Mouse (Mus musculus): ENCODE results near the gene Olfr1161. TPM values are rescaled to one million over a fixed set of nuclear protein-coding genes. Genes with fewer than 3 reads are reported as not detected.
"Not testable (repeated sequence)": the region's sequence is repeated elsewhere in the genome, so short reads cannot be mapped to it uniquely, and the experiment has no call there.

Olfr1161 gene
- not detected in 2 replicates for polyA plus RNA-seq (2015; fragmentation: Nextera tagmentation; extraction: Ambion mirVana)

GRCm38 (mm10) chr2:88022474-88022873 lies at the start of gene Olfr1161:
Olfr1161 (plus strand) TSS chr2:88022774.
- H3K36me3 ChIP-seq; H3K9ac ChIP-seq; ATAC-seq; H3K27ac ChIP-seq; H3K4me2 ChIP-seq (replicated peaks); H3K4me1 ChIP-seq (replicated peaks); H3K4me3 ChIP-seq (replicated peaks); H3K27me3 ChIP-seq (replicated peaks); H3K9me3 ChIP-seq: not testable (repeated sequence)
- 77% methylated on average over 1 of the region's 1 CpGs for WGBS

- H3K4me2 ChIP-seq (replicated peaks): no peak within 1 kb of the TSS
- WGBS: 84% methylated on average over 3 of the region's 3 CpGs
- no peaks in the 10 kb centered on the region for H3K36me3 ChIP-seq
- no peaks in the 10 kb centered on the region for H3K27me3 ChIP-seq (replicated peaks)
- no peaks in the 10 kb centered on the region for H3K9me3 ChIP-seq
- no peak within 1 kb of the TSS for H3K9ac ChIP-seq
- no peak for ATAC-seq
- H3K27ac ChIP-seq: no peak within 1 kb of the TSS
- no peak within 1 kb of the TSS for H3K4me3 ChIP-seq (replicated peaks)
- no peaks in the 10 kb centered on the region for H3K4me1 ChIP-seq (replicated peaks)
Observed at GRCm38 (mm10) chr2:87974563-87974962, 48.0 kb upstream of the Olfr1161 start, which contains the start of gene Olfr74. Olfr74 (minus strand) TSS chr2:87974663.

GRCm38 (mm10) chr2:87989813-87990212 lies 32.8 kb upstream of the Olfr1161 start, which contains the start of gene Olfr1158:
Olfr1158 (plus strand) TSS chr2:87990113.
- ATAC-seq: no peak
- Histone ChIP-seq H3K9ac (no peak within 1 kb of the TSS), H3K4me1 (replicated peaks) (no peaks in the 10 kb centered on the region), H3K27me3 (replicated peaks) (no peaks in the 10 kb centered on the region), H3K4me2 (replicated peaks) (no peak within 1 kb of the TSS), H3K4me3 (replicated peaks) (no peak within 1 kb of the TSS), H3K36me3 (no peaks in the 10 kb centered on the region), H3K9me3 (no peaks in the 10 kb centered on the region), H3K27ac (no peak within 1 kb of the TSS)

GRCm38 (mm10) chr2:88007515-88008318 lies 14.9 kb upstream of the Olfr1161 start, which contains the start of gene Olfr1160:
Olfr1160 (minus strand) TSS chr2:88008268.
- H3K27ac ChIP-seq: no peak within 1 kb of the TSS
- H3K4me1 ChIP-seq (replicated peaks): no peaks in the 10 kb centered on the region
- peak; percentile 98 for ATAC-seq
- H3K36me3 ChIP-seq: no peaks in the 10 kb centered on the region
- no peaks in the 10 kb centered on the region for H3K9me3 ChIP-seq
- H3K4me3 ChIP-seq (replicated peaks): no peak within 1 kb of the TSS
- H3K27me3 ChIP-seq (replicated peaks): no peaks in the 10 kb centered on the region
- H3K9ac ChIP-seq: no peak within 1 kb of the TSS
- H3K4me2 ChIP-seq (replicated peaks): no peak within 1 kb of the TSS

- Histone ChIP-seq H3K4me2 (replicated peaks) (no peak within 1 kb of the TSS), H3K9me3 (no peaks in the 10 kb centered on the region), H3K9ac (no peak within 1 kb of the TSS), H3K4me1 (replicated peaks) (no peaks in the 10 kb centered on the region), H3K27ac (no peak within 1 kb of the TSS), H3K4me3 (replicated peaks) (no peak within 1 kb of the TSS), H3K27me3 (replicated peaks) (no peaks in the 10 kb centered on the region), H3K36me3 (no peaks in the 10 kb centered on the region)
- ATAC-seq: no peak
Observed at GRCm38 (mm10) chr2:88037599-88037998, 15.0 kb downstream of the Olfr1161 start, which contains the start of gene Olfr73. Olfr73 (minus strand) TSS chr2:88037699.

- Histone ChIP-seq H3K4me2 (replicated peaks) (no peak within 1 kb of the TSS), H3K9me3 (no peaks in the 10 kb centered on the region), H3K36me3 (no peaks in the 10 kb centered on the region), H3K4me3 (replicated peaks) (no peak within 1 kb of the TSS), H3K4me1 (replicated peaks) (no peaks in the 10 kb centered on the region), H3K27ac (no peak within 1 kb of the TSS), H3K27me3 (replicated peaks) (no peaks in the 10 kb centered on the region), H3K9ac (no peak within 1 kb of the TSS)
- WGBS: 79% methylated on average over 1 of the region's 1 CpGs
- no peak for ATAC-seq
Observed at GRCm38 (mm10) chr2:88051029-88051428, 28.5 kb downstream of the Olfr1161 start, which contains the start of gene Olfr1162. Olfr1162 (minus strand) TSS chr2:88051129.

GRCm38 (mm10) chr2:88063587-88063986 lies 41.0 kb downstream of the Olfr1161 start:
- Histone ChIP-seq H3K4me1 (replicated peaks) (no peaks in the 10 kb centered on the region), H3K27me3 (replicated peaks) (no peaks in the 10 kb centered on the region), H3K9ac (no peak overlapping the region), H3K4me3 (replicated peaks) (no peak overlapping the region), H3K4me2 (replicated peaks) (no peak overlapping the region), H3K27ac (no peak overlapping the region), H3K36me3 (no peaks in the 10 kb centered on the region), H3K9me3 (no peaks in the 10 kb centered on the region)
- ATAC-seq: no peak
- WGBS: 90% methylated on average over 2 of the region's 2 CpGs

GRCm38 (mm10) chr2:88071730-88072129 lies 49.2 kb downstream of the Olfr1161 start, which contains the start of gene Olfr1163:
Olfr1163 (minus strand) TSS chr2:88071830.
- no peaks in the 10 kb centered on the region for H3K27me3 ChIP-seq (replicated peaks)
- no peak for ATAC-seq
- H3K9me3 ChIP-seq: no peaks in the 10 kb centered on the region
- no peak within 1 kb of the TSS for H3K9ac ChIP-seq
- H3K36me3 ChIP-seq: no peaks in the 10 kb centered on the region
- no peak within 1 kb of the TSS for H3K4me3 ChIP-seq (replicated peaks)
- no peak within 1 kb of the TSS for H3K4me2 ChIP-seq (replicated peaks)
- H3K4me1 ChIP-seq (replicated peaks): no peaks in the 10 kb centered on the region
- H3K27ac ChIP-seq: no peak within 1 kb of the TSS

Other genes with a start within 250 kb of the Olfr1161 start
- gene Olfr152, start 243.3 kb upstream of the Olfr1161 start, polyA plus RNA-seq (2015; fragmentation: Nextera tagmentation; extraction: Ambion mirVana): not detected in 2 replicates
- not detected in 2 replicates for gene Olfr1143, start 222.2 kb upstream of the Olfr1161 start, polyA plus RNA-seq (2015; fragmentation: Nextera tagmentation; extraction: Ambion mirVana)
- gene Olfr1145, start 213.0 kb upstream of the Olfr1161 start, polyA plus RNA-seq (2015; fragmentation: Nextera tagmentation; extraction: Ambion mirVana): not detected in 2 replicates
- not detected in 2 replicates for gene Olfr1148, start 192.2 kb upstream of the Olfr1161 start, polyA plus RNA-seq (2015; fragmentation: Nextera tagmentation; extraction: Ambion mirVana)
- not detected in 2 replicates for gene Olfr1150-ps1, start 178.8 kb upstream of the Olfr1161 start, polyA plus RNA-seq (2015; fragmentation: Nextera tagmentation; extraction: Ambion mirVana)
- not detected in 2 replicates for gene Olfr1151, start 166.9 kb upstream of the Olfr1161 start, polyA plus RNA-seq (2015; fragmentation: Nextera tagmentation; extraction: Ambion mirVana)
- gene Olfr1152, start 156.3 kb upstream of the Olfr1161 start, polyA plus RNA-seq (2015; fragmentation: Nextera tagmentation; extraction: Ambion mirVana): not detected in 2 replicates
- not detected in 2 replicates for gene Olfr1153, start 127.8 kb upstream of the Olfr1161 start, polyA plus RNA-seq (2015; fragmentation: Nextera tagmentation; extraction: Ambion mirVana)
- gene Olfr1154, start 117.6 kb upstream of the Olfr1161 start, polyA plus RNA-seq (2015; fragmentation: Nextera tagmentation; extraction: Ambion mirVana): not detected in 2 replicates
- not detected in 2 replicates for gene Olfr1155, start 77.6 kb upstream of the Olfr1161 start, polyA plus RNA-seq (2015; fragmentation: Nextera tagmentation; extraction: Ambion mirVana)
- gene Olfr1156, start 69.7 kb upstream of the Olfr1161 start, polyA plus RNA-seq (2015; fragmentation: Nextera tagmentation; extraction: Ambion mirVana): not detected in 2 replicates
- not detected in 2 replicates for gene Olfr1157, start 54.5 kb upstream of the Olfr1161 start, polyA plus RNA-seq (2015; fragmentation: Nextera tagmentation; extraction: Ambion mirVana)
- gene Olfr74, start 48.1 kb upstream of the Olfr1161 start, polyA plus RNA-seq (2015; fragmentation: Nextera tagmentation; extraction: Ambion mirVana): not detected in 2 replicates
- gene Olfr1158, start 32.7 kb upstream of the Olfr1161 start, polyA plus RNA-seq (2015; fragmentation: Nextera tagmentation; extraction: Ambion mirVana): not detected in 2 replicates
- not detected in 2 replicates for gene Olfr1160, start 14.5 kb upstream of the Olfr1161 start, polyA plus RNA-seq (2015; fragmentation: Nextera tagmentation; extraction: Ambion mirVana)
- gene Olfr73, start 14.9 kb downstream of the Olfr1161 start, polyA plus RNA-seq (2015; fragmentation: Nextera tagmentation; extraction: Ambion mirVana): not detected in 2 replicates
- gene Olfr1162, start 28.4 kb downstream of the Olfr1161 start, polyA plus RNA-seq (2015; fragmentation: Nextera tagmentation; extraction: Ambion mirVana): not detected in 2 replicates
- not detected in 2 replicates for gene Olfr1163, start 49.1 kb downstream of the Olfr1161 start, polyA plus RNA-seq (2015; fragmentation: Nextera tagmentation; extraction: Ambion mirVana)
- not detected in 2 replicates for gene Olfr1164, start 71.2 kb downstream of the Olfr1161 start, polyA plus RNA-seq (2015; fragmentation: Nextera tagmentation; extraction: Ambion mirVana)
- gene Olfr1166, start 105.5 kb downstream of the Olfr1161 start, polyA plus RNA-seq (2015; fragmentation: Nextera tagmentation; extraction: Ambion mirVana): not detected in 2 replicates
- not detected in 2 replicates for gene Olfr1167, start 132.4 kb downstream of the Olfr1161 start, polyA plus RNA-seq (2015; fragmentation: Nextera tagmentation; extraction: Ambion mirVana)
- gene Olfr1168, start 159.1 kb downstream of the Olfr1161 start, polyA plus RNA-seq (2015; fragmentation: Nextera tagmentation; extraction: Ambion mirVana): not detected in 2 replicates
- gene Olfr1170, start 205.6 kb downstream of the Olfr1161 start, polyA plus RNA-seq (2015; fragmentation: Nextera tagmentation; extraction: Ambion mirVana): not detected in 2 replicates

Data from intestine, embryonic 15.5 days (tissue).